Mouse (Mus musculus) CH12F3 (cell line): ENCODE results near the gene Rnf207.

Experiments used
- in situ Hi-C: fragments of 300-500 bp; cut with MboI; formaldehyde crosslinking; loops from 2 replicates; pipeline ENCODE4 v1.14.3; 2020; ENCODE audit warnings: low sequenced_read_pairs

Gene Rnf207

GRCm38 (mm10) chr4:152273191-152273590, 45.6 kb downstream of the Rnf207 start:
- in situ Hi-C loops = no loop called here

GRCm38 (mm10) chr4:152272449-152273049, 46.2 kb downstream of the Rnf207 start:
- in situ Hi-C loops = no loop called here

DNA sequence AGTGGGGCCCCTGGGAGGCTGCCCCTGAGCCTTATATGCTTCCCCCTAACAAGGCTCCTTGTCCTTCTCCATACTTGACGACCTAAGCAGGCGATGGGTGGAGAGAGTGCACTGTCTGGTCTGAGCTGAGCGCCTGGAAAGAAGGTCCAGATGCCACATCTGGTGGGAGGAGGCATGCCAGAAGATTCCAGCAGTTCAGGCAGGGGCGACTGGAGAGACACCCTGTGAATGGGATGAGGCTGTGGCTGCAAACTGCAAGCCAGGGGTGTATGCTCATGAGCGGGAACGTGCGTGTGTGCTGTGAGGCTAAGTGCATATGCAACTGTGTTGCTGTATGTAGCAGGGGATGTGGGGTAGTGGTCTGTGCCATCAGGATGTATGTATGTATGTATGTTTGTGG, 46.8 kb downstream of the Rnf207 start:
- in situ Hi-C loops = no loop called here

DNA sequence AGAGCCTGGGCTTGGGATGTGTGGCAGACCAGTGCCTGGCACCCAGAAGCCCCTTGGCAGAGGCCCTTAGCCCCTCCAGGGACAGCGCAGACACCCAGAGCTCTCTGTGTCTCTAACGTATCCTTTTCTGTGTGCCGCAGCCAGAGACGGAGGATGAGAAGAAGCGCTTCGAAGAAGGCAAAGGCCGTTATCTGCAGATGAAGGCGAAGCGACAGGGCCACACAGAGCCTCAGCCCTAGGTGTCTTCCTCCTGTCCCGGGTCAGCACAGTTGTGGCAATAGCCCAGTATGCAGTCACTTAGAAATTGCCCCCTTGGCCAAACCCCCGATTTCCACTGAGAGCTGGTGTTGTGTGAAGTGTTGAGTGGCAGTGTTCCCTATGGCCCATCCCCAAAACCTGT, 47.5 kb downstream of the Rnf207 start:
- in situ Hi-C loops = no loop called here

- in situ Hi-C loops = no loop called here
These were observed 48.2 kb downstream of the Rnf207 start for GRCm38 (mm10) chr4:152270599-152270998.

GRCm38 (mm10) chr4:152269967-152270366, 48.8 kb downstream of the Rnf207 start:
- in situ Hi-C loops = no loop called here

DNA sequence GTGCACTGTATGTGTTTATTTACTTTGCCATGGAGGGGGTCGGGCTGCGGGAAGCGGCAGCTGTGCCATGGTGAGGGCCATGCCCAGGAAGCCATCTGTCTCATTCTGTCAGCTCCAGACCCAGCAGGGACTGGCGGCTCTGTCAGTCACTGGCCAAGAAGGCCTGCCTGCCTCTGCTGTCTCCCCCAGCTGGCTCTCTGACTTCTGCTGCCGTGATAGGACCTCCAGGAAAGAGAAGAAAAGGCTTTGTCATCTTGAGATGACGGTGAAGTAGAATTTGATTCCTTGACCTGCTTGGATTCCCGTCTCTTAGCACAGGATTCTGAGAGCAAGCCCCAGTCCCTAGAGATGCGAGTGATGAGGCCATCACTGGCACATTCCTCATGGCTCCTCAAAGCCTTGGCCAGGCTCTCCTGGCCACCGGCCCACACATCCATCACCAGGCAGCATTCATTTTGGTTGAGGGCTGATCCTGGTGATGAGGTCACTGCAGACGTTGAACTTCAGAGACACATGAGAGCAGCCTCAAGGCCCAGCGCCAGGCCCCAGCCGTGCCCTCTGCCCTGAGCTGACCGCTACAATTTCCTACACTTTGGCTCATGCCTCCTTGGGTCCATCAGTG, 50.9 kb downstream of the Rnf207 start:
- in situ Hi-C loops = no loop called here

DNA sequence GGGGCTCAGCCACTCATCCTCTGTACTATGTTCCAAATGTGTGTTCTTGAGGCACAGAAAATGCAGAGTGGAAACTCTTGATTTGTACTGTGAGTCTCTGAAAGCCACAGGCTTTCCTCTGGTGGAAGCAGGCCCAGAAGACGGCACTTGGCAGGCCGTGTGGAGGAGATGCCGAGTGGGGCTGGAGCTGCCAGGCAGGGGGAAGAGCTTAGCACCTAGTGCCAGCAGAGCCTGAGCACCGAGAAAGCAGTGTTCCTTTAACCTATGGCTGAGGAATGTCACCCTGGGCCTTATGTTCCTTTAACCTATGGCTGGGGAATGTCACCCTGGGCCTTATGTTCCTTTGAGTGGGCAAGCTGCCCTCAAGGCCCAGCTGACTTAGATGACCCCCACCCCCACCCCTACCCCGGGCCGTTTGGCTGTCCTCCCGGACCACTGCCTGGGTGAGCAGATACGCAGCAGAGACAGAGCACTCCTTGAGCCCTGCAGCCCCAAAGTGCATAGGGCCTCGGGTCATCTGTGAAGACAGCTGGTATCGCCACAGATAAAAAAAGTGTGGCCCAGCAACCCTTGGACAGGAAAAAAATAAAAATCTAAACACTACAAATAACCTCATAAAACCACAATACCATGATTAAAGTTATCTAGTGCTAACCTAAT, 52.4 kb downstream of the Rnf207 start:
- in situ Hi-C loops = no loop called here

DNA sequence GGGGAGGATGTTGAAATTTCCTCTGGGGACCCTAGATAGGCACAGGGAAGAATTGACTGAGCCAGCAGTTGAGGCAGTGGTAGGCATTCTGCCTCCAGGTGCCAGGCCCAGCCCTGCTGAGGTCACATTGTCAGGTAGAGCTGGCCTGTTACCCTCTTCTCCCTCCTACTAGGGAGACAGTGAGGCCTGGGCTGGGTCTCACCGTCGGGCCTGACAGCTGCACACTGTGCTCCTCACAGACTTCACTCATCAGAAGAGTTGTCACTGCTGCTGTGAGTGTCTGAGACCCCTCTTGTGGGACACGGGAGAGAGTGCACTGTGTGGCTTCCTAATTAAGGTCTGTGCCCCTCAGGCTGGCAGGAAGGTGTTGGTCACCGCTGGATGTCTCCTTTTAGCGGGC, 53.0 kb downstream of the Rnf207 start:
- in situ Hi-C loops = no loop called here

DNA sequence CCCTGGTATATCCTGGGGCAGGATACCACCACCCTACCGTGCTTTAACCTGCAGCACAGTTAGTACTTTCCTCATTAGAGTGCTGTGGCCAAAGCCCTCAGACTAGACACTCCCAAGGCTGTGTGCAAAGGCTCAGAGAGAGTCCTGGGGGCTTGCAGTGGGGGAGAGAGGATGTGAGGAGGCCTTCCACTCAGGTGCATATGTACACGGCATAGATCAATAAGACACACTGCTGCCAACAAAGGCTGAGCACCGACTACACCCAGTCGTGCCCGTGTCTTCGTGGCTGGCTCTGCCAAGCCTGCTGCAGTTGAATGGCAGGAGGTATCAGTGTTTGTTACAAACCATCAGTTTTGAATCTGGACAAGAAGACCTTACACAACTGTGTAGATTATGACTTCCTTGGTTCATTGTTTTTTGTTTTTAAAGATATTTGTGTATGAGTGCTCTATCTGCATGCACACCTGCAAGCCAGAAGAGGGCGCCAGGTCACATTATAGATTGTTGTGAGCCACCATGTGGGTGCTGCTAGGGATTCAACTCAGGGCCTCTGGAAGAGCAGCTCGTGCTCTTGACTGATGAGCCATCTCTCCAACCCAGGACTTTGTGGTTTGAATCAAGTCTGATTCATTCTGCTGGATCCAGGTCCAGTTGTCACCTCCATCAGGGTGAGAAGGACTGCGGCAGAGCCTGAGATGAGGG, 53.8 kb downstream of the Rnf207 start:
- in situ Hi-C loops = no loop called here

GRCm38 (mm10) chr4:152264177-152264530, 54.6 kb downstream of the Rnf207 start:
- in situ Hi-C loops = no loop called here

- in situ Hi-C loops = no loop called here
These were observed 55.1 kb downstream of the Rnf207 start for GRCm38 (mm10) chr4:152263512-152264176.

- in situ Hi-C loops = no loop called here
These were observed 55.7 kb downstream of the Rnf207 start for GRCm38 (mm10) chr4:152263089-152263488.

DNA sequence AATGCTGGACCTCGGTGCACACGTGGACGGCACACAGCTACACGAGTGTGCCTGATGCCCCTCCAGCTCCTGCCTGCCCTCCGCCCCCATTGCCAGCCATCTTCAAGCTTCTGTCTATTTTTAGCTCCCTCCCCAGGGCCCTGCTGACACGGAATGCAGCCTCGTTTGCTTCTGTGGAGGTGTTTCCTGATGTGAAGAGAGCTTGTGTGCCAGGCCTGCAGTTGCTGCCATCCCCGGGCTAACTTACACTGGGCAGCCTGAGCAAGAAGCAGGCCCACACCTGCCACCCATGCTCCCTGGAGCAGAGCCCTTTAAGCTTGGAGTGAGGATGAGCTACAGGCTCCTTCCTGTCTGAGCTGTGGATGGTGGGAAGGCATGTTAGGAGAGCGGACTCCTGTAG, 56.6 kb downstream of the Rnf207 start:
- in situ Hi-C loops = no loop called here

DNA sequence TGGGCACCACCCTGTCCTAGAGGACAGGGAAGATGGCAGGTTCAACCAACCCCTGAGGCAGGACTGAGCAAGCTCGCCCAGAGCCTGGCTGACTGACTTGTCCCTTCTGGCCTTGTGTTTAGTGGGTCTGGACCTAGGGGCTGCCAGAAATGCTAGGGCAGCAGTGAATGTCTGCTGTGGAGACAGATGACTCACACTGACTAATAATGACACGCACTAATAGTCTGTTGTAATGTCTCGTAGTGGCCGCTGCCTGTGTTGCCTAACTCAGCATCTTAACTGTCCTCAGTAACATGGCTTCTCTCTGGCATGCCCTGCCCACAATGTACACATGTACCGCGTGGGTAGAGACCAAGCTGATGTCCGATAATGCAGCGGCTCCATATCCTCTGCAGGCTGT, 58.3 kb downstream of the Rnf207 start:
- in situ Hi-C loops = no loop called here

DNA sequence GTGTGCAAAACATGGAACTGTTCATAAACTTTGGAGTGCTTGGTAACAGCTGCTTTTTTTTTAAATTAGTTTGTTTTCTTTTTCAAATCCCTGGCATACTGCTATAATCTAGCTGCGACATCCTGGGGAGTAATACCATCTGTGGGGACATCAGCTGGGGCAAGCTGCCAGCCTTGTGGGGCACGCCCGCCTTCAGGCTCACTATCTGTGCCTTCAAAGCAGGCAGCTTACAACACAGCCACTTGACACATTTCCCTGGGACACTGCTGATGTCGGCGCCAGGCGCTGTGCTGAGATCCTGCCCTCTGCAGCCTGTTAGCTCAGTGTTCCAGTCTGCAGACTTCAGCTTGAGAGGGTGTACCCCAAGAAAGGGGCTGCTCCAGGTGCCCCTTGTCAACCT, 61.7 kb downstream of the Rnf207 start:
- in situ Hi-C loops = no loop called here
